Mouse (Mus musculus) hematopoietic stem cell, adult 5-6 weeks (primary cell): ENCODE measurements around the gene Ptcd1. TPM values are rescaled to one million over a fixed set of nuclear protein-coding genes. Genes with fewer than 3 reads are reported as not detected.
"Not testable (repeated sequence)": the region's sequence is repeated elsewhere in the genome, so short reads cannot be mapped to it uniquely, and the experiment has no call there.

Experiments used
- ATAC-seq, 2 experiments: fragments of 125-278 bp in 1 of 2; replicated peaks in 1 of 2; 2 replicates each; pipeline ENCODE4 v1.8.0; 2016 to 2017; ENCODE audit warnings: inconsistent platforms in 2 of 2, mild to moderate bottlenecking in 2 of 2, moderate number of reproducible peaks in 2 of 2, low read depth in 1 of 2, moderate TSS enrichment in 1 of 2; ENCODE audit not compliant: low FRiP score in 2 of 2, poor library complexity in 2 of 2, severe bottlenecking in 2 of 2, insufficient read depth in 1 of 2, low TSS enrichment in 1 of 2
- total RNA-seq: library from RNA; stranded (forward); fragments of 172-1452, 232-1000 nt; gene quantifications from 2 replicates; pipeline ENCODE4 v1.2.3, GENCODE M21; 2017

The Ptcd1 gene
- total RNA-seq, 1 experiment from 2014 or later: 20.0 TPM

DNA sequence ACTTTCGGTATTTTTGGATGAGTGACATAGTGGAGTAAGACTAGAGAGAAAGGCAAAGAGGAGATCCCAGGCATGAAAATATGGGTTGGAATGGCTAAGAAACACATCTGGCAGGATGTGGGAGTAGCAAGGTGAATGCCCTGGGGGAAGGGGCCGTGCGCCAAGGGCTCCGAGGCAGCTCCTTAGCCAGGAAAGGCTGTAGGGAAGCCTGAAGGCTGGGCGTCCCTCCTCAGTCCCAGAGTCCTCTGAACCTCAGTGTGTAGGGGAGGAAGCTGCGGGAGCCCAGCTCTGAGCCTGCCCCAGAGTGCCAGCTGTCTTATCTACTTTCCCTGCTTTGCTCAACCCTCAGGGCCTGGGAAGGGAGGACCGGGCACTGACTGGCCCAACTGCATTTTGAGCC is 46.0 kb downstream of the Ptcd1 start:
- no peak for ATAC-seq

- ATAC-seq: no peak
These were observed 47.5 kb downstream of the Ptcd1 start for GRCm38 (mm10) chr5:145119385-145119784.

GRCm38 (mm10) chr5:145118461-145118860 is 48.4 kb downstream of the Ptcd1 start:
- no peak for ATAC-seq

- no peak for ATAC-seq
These were observed 48.9 kb downstream of the Ptcd1 start for GRCm38 (mm10) chr5:145118005-145118404.

DNA sequence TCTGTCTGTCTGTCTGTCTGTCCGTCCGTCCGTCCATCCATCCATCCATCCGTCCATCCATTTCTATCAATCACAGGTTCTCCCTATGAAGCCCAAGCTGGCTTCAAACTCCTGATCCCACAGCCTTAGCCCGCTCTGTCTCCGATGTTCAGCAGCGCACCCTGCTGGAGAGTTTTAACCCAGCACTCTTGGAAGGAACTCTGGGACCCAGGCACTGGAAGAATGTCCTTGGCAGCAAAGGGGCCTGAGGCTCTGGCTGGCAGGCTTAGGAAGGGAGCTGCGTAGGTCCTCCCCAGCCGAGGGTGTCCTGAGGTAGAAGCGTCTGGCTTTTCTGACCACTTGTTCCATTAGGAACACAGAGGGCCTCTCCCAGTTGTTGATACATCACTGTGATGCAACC is 50.0 kb downstream of the Ptcd1 start:
- ATAC-seq: no peak

GRCm38 (mm10) chr5:145116316-145116715 is 50.6 kb downstream of the Ptcd1 start:
- peak; percentile 72 to 81 for ATAC-seq

- no peak for ATAC-seq
These were observed 51.2 kb downstream of the Ptcd1 start for GRCm38 (mm10) chr5:145115736-145116135.

DNA sequence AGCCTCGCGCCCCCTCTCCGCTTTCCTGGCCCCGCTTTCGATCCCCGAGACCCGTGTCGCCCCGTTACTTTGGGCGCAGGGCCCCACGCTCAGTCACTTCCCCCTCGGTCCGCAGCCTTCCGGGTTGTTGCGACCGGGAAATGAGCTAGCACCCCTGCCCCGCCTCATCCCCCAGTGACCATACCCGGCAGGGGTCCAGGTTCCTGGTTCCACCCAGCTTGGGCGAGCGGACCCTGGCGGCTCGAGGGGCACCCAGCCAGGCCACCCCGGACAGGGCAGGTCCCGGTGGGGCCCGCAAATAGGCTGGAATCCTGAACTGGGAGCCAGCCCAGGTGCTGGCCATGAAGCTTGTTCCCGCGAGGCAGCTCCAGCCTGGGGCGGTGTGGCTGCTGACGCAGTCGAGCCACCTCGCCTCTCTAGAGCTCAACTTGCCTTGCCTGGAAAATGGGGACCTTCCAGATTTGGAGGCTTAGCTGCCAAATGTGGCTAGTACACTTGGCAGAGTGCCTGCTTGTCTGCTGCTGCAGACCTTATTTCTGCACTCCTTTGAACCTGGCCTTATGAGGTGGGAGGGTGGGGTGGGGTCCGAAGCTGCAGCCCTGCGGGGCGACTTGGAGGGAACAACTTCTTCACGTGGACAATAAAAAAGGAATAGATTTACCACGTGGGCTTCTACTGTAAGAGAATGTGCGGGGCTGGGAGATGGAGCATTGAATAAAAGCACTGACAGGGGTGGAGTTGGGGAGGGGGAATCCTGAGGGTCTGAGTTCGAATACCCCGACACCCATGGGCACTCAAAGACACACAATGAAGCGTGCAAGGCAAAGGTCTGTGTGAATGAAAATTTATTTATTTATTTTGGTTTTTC is 52.1 kb downstream of the Ptcd1 start:
- ATAC-seq: peak; percentile 42 to 60

DNA sequence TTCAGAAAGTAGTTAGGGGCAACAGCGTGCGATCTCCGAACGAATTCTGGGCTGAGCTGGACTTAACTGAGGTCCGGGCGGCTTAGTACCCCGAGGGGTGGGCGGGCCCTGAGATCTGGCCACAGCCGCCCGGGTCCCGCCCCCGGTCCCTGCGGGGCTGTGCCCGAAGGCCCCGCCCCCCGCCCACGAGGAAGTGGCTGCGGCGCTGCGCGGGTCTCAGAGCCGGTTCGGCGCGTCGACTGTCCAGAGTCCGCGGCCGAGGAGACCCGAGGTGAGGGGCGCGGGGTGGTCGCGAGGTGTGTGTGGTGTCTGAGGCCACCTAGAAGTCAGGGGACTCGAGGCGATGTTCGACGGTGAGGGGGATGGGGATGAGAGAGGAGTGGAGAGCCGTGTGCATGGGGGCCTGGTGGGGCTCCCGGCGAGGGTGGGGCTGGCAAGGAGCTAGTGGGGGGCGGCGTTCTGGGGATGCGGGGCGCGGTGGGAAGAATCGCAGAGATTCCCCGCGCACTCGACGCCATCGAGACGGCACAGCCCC is 52.8 kb downstream of the Ptcd1 start, which contains the start of gene Arpc1b:
TSS of gene Arpc1b (plus strand) at position 145 of the 535 bp plus-strand sequence.
- ATAC-seq: peak; percentile 34 to 50

DNA sequence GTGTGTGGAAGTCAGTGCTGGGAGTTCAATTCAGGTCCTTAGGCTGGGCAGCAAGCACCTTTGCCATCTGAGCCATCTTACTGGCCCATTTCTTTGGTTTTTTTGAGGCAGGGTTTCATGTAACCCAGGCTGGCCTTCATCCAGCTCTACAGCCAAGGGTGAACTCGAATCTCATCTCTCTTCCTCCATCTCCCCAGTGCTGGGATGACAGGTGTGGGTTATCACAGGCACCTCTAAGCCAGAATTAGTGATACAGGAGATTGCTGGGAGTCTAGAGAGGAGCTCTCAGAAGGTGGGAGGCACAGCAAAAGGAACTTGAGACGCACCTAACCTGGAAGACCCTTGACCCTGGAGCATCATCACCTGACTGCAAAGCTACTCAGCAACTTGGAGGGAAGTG is 53.5 kb downstream of the Ptcd1 start:
- ATAC-seq: no peak

DNA sequence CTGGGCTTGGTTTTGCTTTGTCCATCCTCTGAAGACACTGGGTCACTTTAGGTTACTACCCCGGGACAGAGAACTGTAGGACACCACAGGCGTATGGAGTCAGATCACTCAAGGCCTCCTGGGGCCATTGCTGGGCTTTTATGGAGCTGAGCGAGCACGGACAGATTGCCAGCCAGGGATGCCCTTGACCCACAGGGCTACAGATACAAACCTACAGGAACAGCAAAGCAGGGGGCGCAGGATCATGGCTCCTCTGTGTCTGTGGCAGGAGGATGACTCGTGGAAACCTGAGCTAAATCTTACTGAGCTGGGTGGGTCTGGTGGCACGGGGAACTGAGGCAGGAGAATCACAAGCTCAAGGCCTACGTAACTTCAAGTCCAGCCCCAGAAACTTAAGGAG is 54.3 kb downstream of the Ptcd1 start:
- ATAC-seq: no peak

DNA sequence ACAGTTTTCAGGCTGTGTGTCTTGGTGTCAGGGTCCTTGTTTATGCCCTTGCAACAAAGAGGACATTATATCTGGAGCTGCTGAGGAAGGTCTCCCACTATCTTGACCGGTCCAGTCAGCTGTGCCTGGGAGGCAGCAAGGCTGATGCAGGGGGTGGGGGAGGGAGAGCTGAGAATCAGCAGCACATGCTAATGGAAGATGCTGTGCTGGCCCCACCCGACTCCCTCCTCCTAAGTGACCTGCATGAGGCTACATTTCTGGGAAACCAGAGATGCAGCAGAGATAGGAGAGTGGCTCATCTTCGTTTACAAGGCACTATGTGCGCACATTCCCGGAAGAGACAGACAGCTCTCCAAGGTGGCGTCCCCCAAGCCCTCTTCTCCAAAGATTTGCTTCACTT is 56.5 kb downstream of the Ptcd1 start:
- ATAC-seq: no peak

GRCm38 (mm10) chr5:145105694-145106275 is 61.1 kb downstream of the Ptcd1 start:
- ATAC-seq: no peak

GRCm38 (mm10) chr5:145104328-145104727 is 62.6 kb downstream of the Ptcd1 start:
- ATAC-seq: no peak

GRCm38 (mm10) chr5:145102706-145103105 is 64.2 kb downstream of the Ptcd1 start:
- ATAC-seq: no peak

DNA sequence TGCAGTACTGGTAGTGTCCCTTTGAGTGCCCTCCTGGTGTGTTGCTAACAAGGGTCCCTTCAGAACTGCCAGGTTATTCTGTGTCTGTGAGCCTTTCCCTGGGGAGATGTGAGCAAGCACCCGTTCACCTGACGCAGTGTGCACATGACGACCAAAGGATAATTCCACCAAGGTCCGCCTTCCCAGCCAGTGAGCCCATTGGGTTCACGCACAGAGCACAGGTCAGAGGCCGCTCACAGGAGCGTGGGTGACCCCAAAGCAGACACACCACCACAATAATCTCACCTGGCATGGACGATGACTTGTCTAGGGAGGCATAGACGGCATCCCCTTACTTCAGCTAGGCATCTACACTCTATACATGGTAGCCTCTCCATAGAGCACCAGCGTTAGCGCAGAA is 65.5 kb downstream of the Ptcd1 start:
- ATAC-seq: not testable (repeated sequence)

- ATAC-seq: no peak
These were observed 65.9 kb downstream of the Ptcd1 start for GRCm38 (mm10) chr5:145100960-145101359.

- ATAC-seq: peak; percentile 43 to 64
These were observed 68.5 kb downstream of the Ptcd1 start for GRCm38 (mm10) chr5:145098340-145098821.
